Mouse (Mus musculus) lung, adult 2 months (tissue): Measurements from ENCODE around the gene Ifne. TPM values are rescaled to one million over a fixed set of nuclear protein-coding genes. Genes with fewer than 3 reads are reported as not detected.

Experiments used
- DNase-seq: peaks from one replicate; pipeline ENCODE4 v3.0.0; 2022
- H3K4me1 ChIP-seq: fragments of 200-500 bp; 2 replicates; pipeline ENCODE4 v1.6.1; 2011; ENCODE audit warnings: low read length; ENCODE audit not compliant: control insufficient read depth, insufficient read depth
- H3K4me3 ChIP-seq: fragments of 200-500 bp; replicated peaks from 2 replicates; pipeline ENCODE3; 2011; ENCODE audit warnings: low read depth, mild to moderate bottlenecking, control low read depth, low read length; ENCODE audit errors: extremely low read depth
- CTCF ChIP-seq: fragments of 200-500 bp; IDR thresholded peaks from 2 replicates; pipeline ENCODE4 v1.5.1; 2011; ENCODE audit warnings: mild to moderate bottlenecking, low read length, control low read depth; ENCODE audit not compliant: insufficient read depth
- POLR2A ChIP-seq: fragments of 200-500 bp; IDR thresholded peaks from 2 replicates; pipeline ENCODE4 v1.6.1; 2011; ENCODE audit warnings: low read depth, mild to moderate bottlenecking, control low read depth, low read length, borderline replicate concordance; ENCODE audit errors: extremely low read depth
- WGBS: fragments of 180-500 bp; shearing (Covaris S2); methylation state at CpG from one replicate; pipeline ENCODE4 v1.1.7; 2018; 5-methylcytosine and 5-hydroxymethylcytosine counted together
- polyA plus RNA-seq: library from polyadenylated mRNA; depleted of rRNA; stranded (reverse); fragments of >200 nt; gene quantifications from 2 replicates; pipeline ENCODE4 v1.2.3, GENCODE M21; 2012

Gene Ifne
- polyA plus RNA-seq, 1 experiment = not detected

- Histone ChIP-seq H3K4me3 (no peak overlapping the region), H3K4me1 (peaks cover 3% of the 10 kb centered on the region; the same call in 1 of the 2 replicates)
- TF ChIP-seq CTCF (no peak), POLR2A (no peak)
- 76% methylated on average over 1 of the region's 1 CpGs for WGBS
- no peak for DNase-seq
Observed at GRCm38 (mm10) chr4:88913984-88914383, 34.0 kb upstream of the Ifne start.

DNA sequence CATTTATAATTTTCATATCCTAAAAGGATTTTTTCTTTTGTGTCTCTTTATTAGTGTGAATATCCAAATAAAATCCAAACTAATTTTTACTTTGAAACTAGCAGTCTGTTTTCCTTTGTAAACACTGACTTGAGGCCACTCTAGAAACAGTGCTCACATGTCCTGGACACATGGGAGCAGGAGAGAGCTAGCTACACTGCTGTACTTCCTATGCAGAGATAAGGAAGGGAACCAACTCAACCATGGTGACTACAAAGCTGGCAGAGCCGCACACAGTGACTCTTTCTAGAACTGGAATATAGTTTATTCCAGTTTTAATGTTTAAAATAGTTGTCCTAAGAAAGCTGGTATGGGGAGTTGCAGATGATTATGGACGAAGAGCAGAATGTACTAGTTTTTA is 32.9 kb upstream of the Ifne start:
- WGBS = 73% methylated on average over 2 of the region's 2 CpGs
- no peak for DNase-seq
- H3K4me1 ChIP-seq = peaks cover 3% of the 10 kb centered on the region; the same call in 1 of the 2 replicates
- TF ChIP-seq CTCF (no peak), POLR2A (no peak)
- H3K4me3 ChIP-seq = no peak overlapping the region

- TF ChIP-seq POLR2A (no peak), CTCF (no peak)
Observed at GRCm38 (mm10) chr4:88912187-88912586, 32.2 kb upstream of the Ifne start.

GRCm38 (mm10) chr4:88909600-88910534 is 29.9 kb upstream of the Ifne start:
- Histone ChIP-seq H3K4me1 (0 out of 2 replicates have a peak, but pooled peaks cover 3% of the 10 kb centered on the region), H3K4me3 (no peak overlapping the region)
- TF ChIP-seq CTCF (no peak), POLR2A (no peak)
- WGBS = 71% methylated on average over 10 of the region's 10 CpGs
- DNase-seq = no peak

More at GRCm38 (mm10) chr4:88912187-88912586, 32.2 kb upstream of the Ifne start:
- H3K4me3 ChIP-seq = no peak overlapping the region
- 60% methylated on average over 9 of the region's 9 CpGs for WGBS
- 0 out of 2 replicates have a peak, but pooled peaks cover 3% of the 10 kb centered on the region for H3K4me1 ChIP-seq
- DNase-seq = no peak

DNA sequence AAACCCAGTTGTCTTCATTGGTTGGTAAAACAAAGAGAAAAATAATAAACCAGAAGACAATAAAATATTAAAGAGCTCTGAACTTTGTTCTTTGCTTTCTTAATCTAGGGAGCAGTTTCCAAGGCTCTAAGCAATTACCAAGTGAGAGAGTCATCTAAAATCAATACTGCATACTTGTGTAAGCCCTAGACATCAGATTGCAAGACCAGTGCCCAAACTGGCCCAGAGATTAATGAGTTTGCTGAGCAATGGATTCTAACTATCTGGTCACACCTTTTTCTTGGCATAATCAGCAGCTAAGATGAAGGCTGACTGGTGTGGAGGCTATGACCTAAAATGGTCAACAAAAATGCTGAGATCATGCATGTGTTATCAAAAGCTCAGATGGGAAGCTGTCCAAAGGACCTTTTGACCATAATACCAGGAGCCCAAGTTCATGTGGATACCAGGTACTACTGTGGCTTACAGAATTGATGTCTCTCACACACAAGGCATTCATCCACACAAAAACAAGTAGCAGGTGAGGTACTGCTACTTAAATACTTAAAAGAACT is 13.3 kb upstream of the Ifne start:
- no peak for DNase-seq
- Histone ChIP-seq H3K4me3 (no peak overlapping the region), H3K4me1 (no peaks in the 10 kb centered on the region)
- TF ChIP-seq CTCF (no peak), POLR2A (no peak)

DNA sequence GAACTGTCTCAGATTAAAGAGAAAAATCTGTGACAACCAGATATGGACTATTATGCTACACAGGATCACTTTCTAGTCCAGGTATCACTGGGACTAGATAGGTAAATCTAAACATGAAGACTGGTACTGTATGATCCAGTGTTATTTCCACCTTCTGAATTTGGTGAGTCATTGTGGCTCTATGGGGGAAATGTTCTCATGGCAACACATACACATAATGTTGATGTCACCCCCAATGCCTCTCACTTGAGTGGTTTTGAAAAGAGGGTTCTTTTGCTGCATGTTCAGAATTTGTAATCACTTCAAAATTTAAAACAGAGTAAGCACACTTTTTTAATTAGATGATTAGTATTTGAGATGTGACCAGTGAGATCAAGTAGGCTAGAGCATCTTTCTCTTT is 8.2 kb upstream of the Ifne start:
- Histone ChIP-seq H3K4me1 (no peaks in the 10 kb centered on the region), H3K4me3 (no peak overlapping the region)
- no peak for DNase-seq
- no peak for TF ChIP-seq POLR2A
- no peak for TF ChIP-seq CTCF

DNA sequence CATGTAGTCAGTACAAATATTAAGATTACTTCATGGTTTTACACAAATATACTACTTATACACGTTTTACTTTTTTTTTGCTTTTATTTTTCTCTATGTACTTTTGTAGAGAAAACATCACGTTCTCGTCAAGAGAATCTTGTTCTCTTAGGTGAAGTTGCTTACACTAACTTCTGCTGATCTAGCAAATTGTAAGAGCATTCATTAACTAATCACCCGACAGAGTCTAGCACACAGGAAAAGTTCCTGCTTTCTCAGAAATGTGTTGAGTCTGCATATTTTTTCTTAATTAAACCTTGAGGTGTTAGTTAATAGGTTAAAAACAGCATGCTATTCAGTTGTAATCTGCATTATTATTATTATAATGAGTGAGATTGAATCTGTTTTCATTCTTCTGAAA is 1.2 kb downstream of the Ifne start:
- no peaks in the 10 kb centered on the region for H3K4me1 ChIP-seq
- H3K4me3 ChIP-seq = no peak overlapping the region
- no peak for DNase-seq
- 62% methylated on average over 4 of the region's 4 CpGs for WGBS
- TF ChIP-seq POLR2A (no peak), CTCF (no peak)

- H3K4me3 ChIP-seq = no peak overlapping the region
- WGBS = 30% methylated on average over 10 of the region's 10 CpGs
- H3K4me1 ChIP-seq = no peaks in the 10 kb centered on the region
- no peak for TF ChIP-seq POLR2A
- TF ChIP-seq CTCF = no peak
- no peak for DNase-seq
Observed at GRCm38 (mm10) chr4:88878246-88878645, 1.8 kb downstream of the Ifne start.

DNA sequence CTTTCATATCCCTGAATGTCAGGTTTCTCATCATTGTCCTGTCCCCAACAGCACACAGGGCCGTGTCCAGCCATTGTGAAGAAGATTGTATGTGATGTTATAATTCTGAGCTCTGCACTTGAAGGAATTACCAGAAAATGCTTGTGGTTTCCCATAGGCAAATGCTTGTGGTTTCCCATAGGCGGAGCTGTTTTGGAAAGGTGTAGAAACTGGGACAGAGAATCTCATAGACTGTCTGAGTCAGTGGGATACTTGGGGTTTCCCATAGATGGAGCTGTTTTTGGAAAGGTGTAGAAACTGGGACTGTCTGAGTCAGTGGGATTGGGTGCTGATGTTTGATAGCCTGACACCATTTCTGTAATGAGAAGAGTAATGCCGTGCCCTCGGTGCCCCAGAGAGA is 3.5 kb downstream of the Ifne start:
- 81% methylated on average over 4 of the region's 4 CpGs for WGBS
- Histone ChIP-seq H3K4me1 (no peaks in the 10 kb centered on the region), H3K4me3 (no peak overlapping the region)
- TF ChIP-seq CTCF = no peak
- no peak for TF ChIP-seq POLR2A
- no peak for DNase-seq

DNA sequence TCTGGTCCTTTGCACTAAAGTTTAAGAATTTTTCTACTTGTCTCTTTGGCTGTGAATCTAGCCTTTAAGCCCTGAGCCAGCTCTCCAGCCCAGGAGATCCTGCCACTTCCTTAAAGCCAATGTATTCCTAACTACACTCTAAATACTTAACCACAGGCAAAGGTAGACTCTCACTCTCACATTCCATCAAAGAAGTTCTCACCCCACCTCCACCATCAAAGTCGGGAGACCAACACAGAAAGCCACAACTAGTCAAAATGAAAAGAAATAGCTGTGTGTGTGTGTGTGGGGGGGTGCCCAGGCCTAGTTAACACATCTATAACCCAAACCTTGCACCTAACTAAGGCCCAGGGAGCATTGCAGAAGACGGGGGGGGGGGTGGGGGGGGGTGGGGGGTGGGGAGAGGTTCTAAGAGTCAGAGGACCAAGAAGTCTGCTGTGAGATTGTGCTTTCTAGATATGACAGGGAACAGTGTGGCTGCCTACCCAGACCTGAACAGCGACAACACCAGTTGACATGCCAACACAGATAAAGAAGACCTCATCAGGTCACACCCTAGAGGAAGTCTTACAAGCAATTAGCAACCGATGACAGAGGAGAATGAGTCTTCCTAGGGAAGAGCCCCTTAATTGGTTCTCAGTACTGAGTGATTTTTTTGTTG is 4.4 kb downstream of the Ifne start:
- TF ChIP-seq POLR2A (no peak), CTCF (no peak)
- WGBS = 56% methylated on average over 4 of the region's 4 CpGs
- no peak for DNase-seq
- Histone ChIP-seq H3K4me3 (no peak overlapping the region), H3K4me1 (no peaks in the 10 kb centered on the region)
